Mouse (Mus musculus): ENCODE measurements around the gene Trappc3. TPM values are rescaled to one million over a fixed set of nuclear protein-coding genes. Genes with fewer than 3 reads are reported as not detected.
"Not testable (repeated sequence)": the region's sequence is repeated elsewhere in the genome, so short reads cannot be mapped to it uniquely, and the experiment has no call there.

Gene Trappc3
- polyA plus RNA-seq (2014; fragmentation: Nextera tagmentation; extraction: Ambion mirVana) = 17.8 and 39.1 TPM in 2 replicates

GRCm38 (mm10) chr4:126262119-126262807, at the start of gene Trappc3:
Trappc3 (plus strand) TSS chr4:126262325.
- DNase-seq (ENCODE audit: low spot score) (peak; percentile 99), ATAC-seq (ENCODE audit: low FRiP score) (peak; percentile 92)
- Histone ChIP-seq H3K27ac (ENCODE audit: low read depth, low read length) (peak within 1 kb of the TSS; percentile 61; the same call in 1 of the 2 replicates), H3K4me1 (replicated peaks; ENCODE audit: control insufficient read depth, insufficient read depth, low read length) (peaks cover 22% of the 10 kb centered on the region), H3K9me3 (ENCODE audit: control insufficient read depth, low read length) (no peaks in the 10 kb centered on the region), H3K36me3 (ENCODE audit: control insufficient read depth, insufficient read depth, low read length) (no peaks in the 10 kb centered on the region), H3K9ac (ENCODE audit: low read depth, low read length) (peak within 1 kb of the TSS; percentile 87), H3K4me2 (replicated peaks; ENCODE audit: low read depth, low read length) (peak within 1 kb of the TSS; percentile 79), H3K27me3 (ENCODE audit: control insufficient read depth, insufficient read depth, low read length) (no peaks in the 10 kb centered on the region), H3K4me3 (ENCODE audit: low read depth, low read length) (peak within 1 kb of the TSS; percentile 81)
- WGBS = under 1% methylated on average over 46 of the region's 46 CpGs

- 90% methylated on average over 6 of the region's 6 CpGs for WGBS
- Histone ChIP-seq H3K4me2 (replicated peaks; ENCODE audit: low read depth, low read length) (no peak overlapping the region), H3K9ac (ENCODE audit: low read depth, low read length) (no peak overlapping the region), H3K9me3 (ENCODE audit: control insufficient read depth, low read length) (no peaks in the 10 kb centered on the region), H3K27me3 (ENCODE audit: control insufficient read depth, insufficient read depth, low read length) (no peaks in the 10 kb centered on the region), H3K36me3 (ENCODE audit: control insufficient read depth, insufficient read depth, low read length) (no peaks in the 10 kb centered on the region), H3K4me3 (ENCODE audit: low read depth, low read length) (no peak overlapping the region), H3K27ac (ENCODE audit: low read depth, low read length) (no peak overlapping the region), H3K4me1 (replicated peaks; ENCODE audit: control insufficient read depth, insufficient read depth, low read length) (no peaks in the 10 kb centered on the region)
- no peak for ATAC-seq (ENCODE audit: low FRiP score)
- DNase-seq (ENCODE audit: low spot score) = no peak
Observed at GRCm38 (mm10) chr4:126217771-126218170, 44.4 kb upstream of the Trappc3 start.

- not testable (repeated sequence) for ATAC-seq (ENCODE audit: low FRiP score); DNase-seq (ENCODE audit: low spot score); H3K36me3 ChIP-seq (ENCODE audit: control insufficient read depth, insufficient read depth, low read length); H3K27ac ChIP-seq (ENCODE audit: low read depth, low read length); H3K9ac ChIP-seq (ENCODE audit: low read depth, low read length); H3K4me1 ChIP-seq (replicated peaks; ENCODE audit: control insufficient read depth, insufficient read depth, low read length); H3K4me3 ChIP-seq (ENCODE audit: low read depth, low read length); H3K27me3 ChIP-seq (ENCODE audit: control insufficient read depth, insufficient read depth, low read length); H3K4me2 ChIP-seq (replicated peaks; ENCODE audit: low read depth, low read length); H3K9me3 ChIP-seq (ENCODE audit: control insufficient read depth, low read length)
- WGBS = 72% methylated on average over 3 of the region's 3 CpGs
Observed at GRCm38 (mm10) chr4:126219540-126219939, 42.6 kb upstream of the Trappc3 start.

DNA sequence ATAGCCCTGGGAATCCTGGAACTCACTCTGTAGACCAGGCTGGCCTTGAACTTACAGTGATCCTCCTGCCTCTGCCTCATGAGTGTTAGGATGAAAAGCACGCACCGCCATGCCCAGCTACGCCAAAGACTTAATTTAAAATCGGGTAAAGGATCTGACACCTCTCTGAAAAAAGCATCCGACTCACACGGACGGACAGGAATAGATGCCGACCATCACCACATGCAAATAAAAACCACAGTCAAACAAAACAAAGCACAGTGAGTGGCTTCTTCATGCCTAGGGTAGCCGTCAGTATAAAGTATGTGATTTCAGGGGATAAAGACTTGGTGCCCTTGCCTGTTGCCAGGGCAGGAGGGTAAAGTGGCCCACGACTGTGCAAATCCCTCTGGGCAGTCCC, 42.1 kb upstream of the Trappc3 start:
- Histone ChIP-seq H3K27ac (ENCODE audit: low read depth, low read length) (no peak overlapping the region), H3K4me3 (ENCODE audit: low read depth, low read length) (no peak overlapping the region), H3K4me2 (replicated peaks; ENCODE audit: low read depth, low read length) (no peak overlapping the region), H3K36me3 (ENCODE audit: control insufficient read depth, insufficient read depth, low read length) (no peaks in the 10 kb centered on the region), H3K4me1 (replicated peaks; ENCODE audit: control insufficient read depth, insufficient read depth, low read length) (no peaks in the 10 kb centered on the region), H3K27me3 (ENCODE audit: control insufficient read depth, insufficient read depth, low read length) (no peaks in the 10 kb centered on the region), H3K9me3 (ENCODE audit: control insufficient read depth, low read length) (no peaks in the 10 kb centered on the region), H3K9ac (ENCODE audit: low read depth, low read length) (no peak overlapping the region)
- ATAC-seq (ENCODE audit: low FRiP score) (no peak), DNase-seq (ENCODE audit: low spot score) (no peak)
- 91% methylated on average over 10 of the region's 10 CpGs for whole genome bisulfite sequencing

DNA sequence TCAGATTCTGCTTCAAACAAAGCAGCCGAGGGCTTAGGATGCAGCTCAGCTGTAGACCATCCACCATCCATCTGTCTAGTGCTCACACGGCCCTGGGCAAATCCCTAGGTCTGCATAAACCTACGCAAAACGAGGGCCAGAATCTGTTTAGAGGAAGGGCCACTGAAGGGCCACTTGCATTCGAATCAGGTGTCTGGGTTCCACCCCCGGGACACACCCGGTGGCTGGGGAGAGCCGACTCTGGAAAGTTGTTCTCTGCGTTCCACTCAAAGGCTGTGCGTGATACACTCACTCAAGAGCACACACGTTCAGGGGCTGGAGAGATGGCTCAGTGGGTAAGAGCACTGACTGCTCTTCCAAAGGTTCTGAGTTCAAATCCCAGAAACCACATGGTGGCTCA, 39.5 kb upstream of the Trappc3 start:
- no peaks in the 10 kb centered on the region for H3K9me3 ChIP-seq (ENCODE audit: control insufficient read depth, low read length)
- ATAC-seq (ENCODE audit: low FRiP score) (no peak), DNase-seq (ENCODE audit: low spot score) (no peak)
- no peak overlapping the region for H3K4me2 ChIP-seq (replicated peaks; ENCODE audit: low read depth, low read length)
- WGBS = 89% methylated on average over 11 of the region's 11 CpGs
- no peak overlapping the region for H3K27ac ChIP-seq (ENCODE audit: low read depth, low read length)
- H3K36me3 ChIP-seq (ENCODE audit: control insufficient read depth, insufficient read depth, low read length) = no peaks in the 10 kb centered on the region
- H3K27me3 ChIP-seq (ENCODE audit: control insufficient read depth, insufficient read depth, low read length) = no peaks in the 10 kb centered on the region
- H3K4me1 ChIP-seq (replicated peaks; ENCODE audit: control insufficient read depth, insufficient read depth, low read length) = no peaks in the 10 kb centered on the region
- H3K9ac ChIP-seq (ENCODE audit: low read depth, low read length) = no peak overlapping the region
- H3K4me3 ChIP-seq (ENCODE audit: low read depth, low read length) = no peak overlapping the region

DNA sequence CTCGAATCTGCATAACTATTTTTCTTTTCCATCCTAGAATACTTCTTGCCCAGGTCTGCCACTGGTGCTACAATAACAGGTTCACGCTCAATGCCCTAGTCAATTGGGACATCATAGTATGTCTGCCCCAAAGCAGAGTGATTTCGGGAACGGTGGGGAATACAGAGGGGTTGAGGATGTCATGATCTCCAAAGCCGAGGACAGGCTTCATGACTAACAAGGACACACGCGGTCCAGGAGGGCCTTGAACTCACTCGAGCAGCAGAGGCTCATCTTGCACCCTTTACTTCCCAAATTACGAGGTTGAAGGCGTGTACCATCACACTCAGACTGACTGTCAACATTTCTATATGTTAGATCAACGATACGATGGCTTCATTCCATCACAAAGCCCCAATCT, 35.5 kb upstream of the Trappc3 start:
- no peaks in the 10 kb centered on the region for H3K4me1 ChIP-seq (replicated peaks; ENCODE audit: control insufficient read depth, insufficient read depth, low read length)
- 53% methylated on average over 12 of the region's 12 CpGs for whole genome bisulfite sequencing

DNA sequence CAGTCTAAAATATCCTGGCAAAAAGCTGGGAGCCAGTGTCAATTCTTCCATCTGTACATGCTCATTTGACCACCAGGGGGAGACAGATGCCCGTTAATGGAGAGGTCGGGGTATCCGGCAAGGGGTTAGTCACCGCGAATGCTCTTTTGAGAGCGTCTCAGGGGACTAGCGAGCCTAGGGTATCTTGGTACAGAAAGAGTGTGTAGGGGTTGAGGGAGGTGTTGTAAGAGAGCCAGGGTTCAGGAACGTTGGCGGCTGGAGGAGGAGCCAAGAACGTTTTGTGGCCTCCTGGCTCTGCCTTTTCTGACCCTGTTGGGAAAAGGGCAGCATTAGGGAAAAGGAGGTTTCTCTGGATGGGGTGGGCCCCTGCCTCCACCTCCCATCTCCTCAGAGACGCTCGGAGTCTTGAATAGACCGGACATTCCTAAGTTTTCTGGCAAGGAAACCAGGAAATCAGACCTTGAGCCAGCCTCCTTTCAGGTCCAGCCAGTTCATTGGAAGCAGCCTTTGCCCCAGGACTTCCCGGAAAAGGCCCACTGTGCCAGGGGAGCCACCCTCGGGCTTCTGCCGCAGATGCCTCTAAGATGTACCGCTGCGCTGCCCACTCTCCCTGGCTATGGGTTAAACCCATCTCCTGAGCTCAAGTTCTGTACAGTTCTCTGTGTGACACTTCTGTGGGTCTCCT, 34.9 kb upstream of the Trappc3 start:
- Histone ChIP-seq H3K4me3 (ENCODE audit: low read depth, low read length) (no peak overlapping the region), H3K4me2 (replicated peaks; ENCODE audit: low read depth, low read length) (peak overlapping the region; percentile 24; the same call in 1 of the 2 replicates), H3K36me3 (ENCODE audit: control insufficient read depth, insufficient read depth, low read length) (peaks cover 6% of the 10 kb centered on the region; the same call in 1 of the 2 replicates), H3K27ac (ENCODE audit: low read depth, low read length) (no peak overlapping the region), H3K27me3 (ENCODE audit: control insufficient read depth, insufficient read depth, low read length) (no peaks in the 10 kb centered on the region), H3K4me1 (replicated peaks; ENCODE audit: control insufficient read depth, insufficient read depth, low read length) (no peaks in the 10 kb centered on the region), H3K9me3 (ENCODE audit: control insufficient read depth, low read length) (no peaks in the 10 kb centered on the region), H3K9ac (ENCODE audit: low read depth, low read length) (peak overlapping the region; percentile 24; the same call in 1 of the 2 replicates)
- ATAC-seq (ENCODE audit: low FRiP score) = peak; percentile 84
- peak; percentile 94 for DNase-seq (ENCODE audit: low spot score)
- 14% methylated on average over 18 of the region's 18 CpGs for WGBS

More for the DNA sequence above, 35.5 kb upstream of the Trappc3 start:
- no peak overlapping the region for H3K9ac ChIP-seq (ENCODE audit: low read depth, low read length)
- ATAC-seq (ENCODE audit: low FRiP score) = 0 out of 2 replicates have a peak, but pooled peaks have one; percentile 14
- DNase-seq (ENCODE audit: low spot score) = no peak
- no peak overlapping the region for H3K4me3 ChIP-seq (ENCODE audit: low read depth, low read length)
- H3K27me3 ChIP-seq (ENCODE audit: control insufficient read depth, insufficient read depth, low read length) = no peaks in the 10 kb centered on the region
- no peak overlapping the region for H3K4me2 ChIP-seq (replicated peaks; ENCODE audit: low read depth, low read length)
- H3K36me3 ChIP-seq (ENCODE audit: control insufficient read depth, insufficient read depth, low read length) = 0 out of 2 replicates have a peak, but pooled peaks cover 3% of the 10 kb centered on the region
- no peak overlapping the region for H3K27ac ChIP-seq (ENCODE audit: low read depth, low read length)
- no peaks in the 10 kb centered on the region for H3K9me3 ChIP-seq (ENCODE audit: control insufficient read depth, low read length)

DNA sequence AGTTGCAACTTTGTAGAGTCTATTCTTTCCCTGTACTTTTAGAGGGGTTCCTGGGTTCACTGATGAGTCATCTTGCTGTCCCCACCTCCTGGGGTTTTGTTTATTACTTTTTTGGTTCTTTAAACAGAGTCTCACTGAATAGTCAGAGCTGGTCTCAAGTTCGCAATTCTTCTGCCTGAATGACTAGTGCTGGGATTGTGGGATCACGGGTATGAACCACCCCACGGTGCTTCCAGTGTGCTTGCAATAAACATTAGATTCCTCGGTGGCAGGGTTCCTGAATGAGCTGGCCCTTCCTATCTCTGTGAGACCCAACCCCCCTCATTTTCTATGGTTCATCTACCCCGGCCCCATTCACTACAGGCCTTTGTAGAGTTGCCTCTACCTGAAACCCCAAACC, 34.0 kb upstream of the Trappc3 start:
- Histone ChIP-seq H3K4me1 (replicated peaks; ENCODE audit: control insufficient read depth, insufficient read depth, low read length) (no peaks in the 10 kb centered on the region), H3K36me3 (ENCODE audit: control insufficient read depth, insufficient read depth, low read length) (peaks cover 10% of the 10 kb centered on the region), H3K4me2 (replicated peaks; ENCODE audit: low read depth, low read length) (no peak overlapping the region), H3K9me3 (ENCODE audit: control insufficient read depth, low read length) (no peaks in the 10 kb centered on the region), H3K4me3 (ENCODE audit: low read depth, low read length) (no peak overlapping the region), H3K27me3 (ENCODE audit: control insufficient read depth, insufficient read depth, low read length) (no peaks in the 10 kb centered on the region), H3K9ac (ENCODE audit: low read depth, low read length) (no peak overlapping the region), H3K27ac (ENCODE audit: low read depth, low read length) (no peak overlapping the region)
- DNase-seq (ENCODE audit: low spot score) (no peak), ATAC-seq (ENCODE audit: low FRiP score) (no peak)
- WGBS = 24% methylated on average over 5 of the region's 5 CpGs
